Mouse (Mus musculus) brain, embryonic 14.5 days (tissue): ENCODE results near the gene Spp2.

Source experiments
- CTCF ChIP-seq: fragments of 200-500 bp; IDR thresholded peaks from 2 replicates; pipeline ENCODE4 v1.5.1; 2012; ENCODE audit warnings: inconsistent platforms, mild to moderate bottlenecking, moderate library complexity, borderline replicate concordance; ENCODE audit not compliant: insufficient read depth, insufficient read length; ENCODE audit errors: extremely low read depth
- POLR2A ChIP-seq: fragments of 200-500 bp; IDR thresholded peaks from 2 replicates; pipeline ENCODE4 v1.6.1; 2012; ENCODE audit warnings: mild to moderate bottlenecking, inconsistent platforms, borderline replicate concordance; ENCODE audit not compliant: poor library complexity, insufficient read depth, insufficient read length, severe bottlenecking; ENCODE audit errors: extremely low read depth

DNA sequence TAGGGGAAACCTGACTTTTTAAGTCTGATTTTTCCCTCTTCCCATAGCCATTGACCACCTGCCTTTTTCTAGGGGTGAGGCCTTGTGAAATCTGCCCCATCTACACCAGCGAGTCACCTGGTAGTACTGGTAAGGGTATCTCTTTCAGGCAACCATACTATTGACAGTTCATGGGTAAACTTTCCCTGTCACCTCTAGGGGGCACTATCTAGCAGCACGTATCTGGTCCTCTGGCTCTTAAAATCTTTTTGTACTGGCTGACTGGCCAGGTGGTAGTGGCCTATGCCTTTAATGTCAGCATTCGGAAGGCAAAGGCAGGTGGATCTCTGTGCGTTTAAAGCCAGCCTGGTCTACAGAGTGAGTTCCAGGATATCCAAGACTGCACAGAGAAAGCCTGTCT lies 38.6 kb downstream of the Spp2 start:
- peak; percentile 55; the same call in 1 of the 2 replicates for TF ChIP-seq CTCF
- TF ChIP-seq POLR2A = no peak
